In genomic region chr7:4479674-4480073, GRCm38 (mm10) we compare ENCODE assay signal across 8 mouse cellular contexts. TPM values are rescaled to one million over a fixed set of nuclear protein-coding genes. Genes with fewer than 3 reads are reported as not detected.
DNase-seq lines count a peak whose midpoint lies in the region; ATAC-seq and TF ChIP-seq lines count a peak whose summit lies in the region.

No protein-coding gene starts in this region.

- no peak overlapping the region for H3K4me3 ChIP-seq in hindbrain, embryonic 11.5 days (ENCODE audit: low read depth, low read length)
- no peak overlapping the region for H3K4me3 ChIP-seq in hindbrain, embryonic 12.5 days
- H3K4me3 ChIP-seq in ES-Bruce4 (ENCODE audit: low read depth, low read length) = no peak overlapping the region

- H3K9me3 ChIP-seq in hindbrain, embryonic 11.5 days (ENCODE audit: control insufficient read depth, low read length) = no peaks in the 10 kb centered on the region
- H3K9me3 ChIP-seq in hindbrain, embryonic 12.5 days (replicated peaks) = no peaks in the 10 kb centered on the region
- no peaks in the 10 kb centered on the region for H3K9me3 ChIP-seq in ES-Bruce4 (replicated peaks; ENCODE audit: control insufficient read depth, insufficient read depth, low read length, poor library complexity, severe bottlenecking)

- no peak for ATAC-seq in hindbrain, embryonic 11.5 days (ENCODE audit: low FRiP score)
- no peak for ATAC-seq in hindbrain, embryonic 12.5 days (ENCODE audit: low FRiP score)

- no peak overlapping the region for H3K4me2 ChIP-seq in hindbrain, embryonic 11.5 days (replicated peaks; ENCODE audit: low read depth, low read length)
- H3K4me2 ChIP-seq in hindbrain, embryonic 12.5 days (replicated peaks) = no peak overlapping the region

- peak; percentile 49 for DNase-seq in hindbrain, embryonic 11.5 days (ENCODE audit: low spot score)
- DNase-seq in embryo, embryonic 10 days (ENCODE audit: low spot score) = peak; percentile 64
- peak; percentile 74 for DNase-seq in induced T-regulatory cell, adult 2 months (ENCODE audit: low read depth)
- peak; percentile 49 for DNase-seq in lung, postnatal 14 days
- DNase-seq in testis, postnatal 10 days (ENCODE audit: low spot score) = peak; percentile 75
- DNase-seq in left cerebral cortex, adult 11 months (ENCODE audit: low spot score) = no peak

- WGBS in hindbrain, embryonic 11.5 days = 29% methylated on average over 6 of the region's 6 CpGs
- 40% methylated on average over 6 of the region's 6 CpGs for WGBS in hindbrain, embryonic 12.5 days

- peak; percentile 60 for TF ChIP-seq CTCF in ES-Bruce4 (IDR thresholded peaks at IDR 0.05; ENCODE audit: low read depth, low read length)

- H3K36me3 ChIP-seq in hindbrain, embryonic 11.5 days (ENCODE audit: control insufficient read depth, insufficient read depth, low read length) = peaks cover 22% of the 10 kb centered on the region
- peaks cover 41% of the 10 kb centered on the region for H3K36me3 ChIP-seq in hindbrain, embryonic 12.5 days
- no peaks in the 10 kb centered on the region for H3K36me3 ChIP-seq in ES-Bruce4 (ENCODE audit: control insufficient read depth, insufficient read depth, low read length, poor library complexity, severe bottlenecking)

- H3K9ac ChIP-seq in hindbrain, embryonic 11.5 days (ENCODE audit: low read depth, low read length) = no peak overlapping the region
- H3K9ac ChIP-seq in hindbrain, embryonic 12.5 days = no peak overlapping the region
- H3K9ac ChIP-seq in ES-Bruce4 (ENCODE audit: low read depth, poor library complexity, severe bottlenecking) = no peak overlapping the region

- no peak for TF ChIP-seq EP300 in ES-Bruce4 (IDR thresholded peaks at IDR 0.05; ENCODE audit: insufficient read depth, low read depth, low read length)

- TF ChIP-seq POLR2A in ES-Bruce4 (IDR thresholded peaks at IDR 0.05; ENCODE audit: insufficient read depth, low read length) = no peak

- no peak overlapping the region for H3K27ac ChIP-seq in hindbrain, embryonic 11.5 days (ENCODE audit: low read depth, low read length)
- no peak overlapping the region for H3K27ac ChIP-seq in hindbrain, embryonic 12.5 days
- H3K27ac ChIP-seq in ES-Bruce4 (ENCODE audit: insufficient read depth, low read length) = no peak overlapping the region

- peaks cover 8% of the 10 kb centered on the region; the same call in 1 of the 2 replicates for H3K4me1 ChIP-seq in hindbrain, embryonic 11.5 days (replicated peaks; ENCODE audit: control insufficient read depth, insufficient read depth, low read length)
- H3K4me1 ChIP-seq in hindbrain, embryonic 12.5 days = peaks cover 20% of the 10 kb centered on the region
- no peaks in the 10 kb centered on the region for H3K4me1 ChIP-seq in ES-Bruce4 (ENCODE audit: control insufficient read depth, insufficient read depth, low read length)

- peaks cover 2% of the 10 kb centered on the region; the same call in 1 of the 2 replicates for H3K27me3 ChIP-seq in hindbrain, embryonic 11.5 days (ENCODE audit: control insufficient read depth, insufficient read depth, low read length)
- peaks cover 25% of the 10 kb centered on the region for H3K27me3 ChIP-seq in hindbrain, embryonic 12.5 days
- H3K27me3 ChIP-seq in ES-Bruce4 (ENCODE audit: control insufficient read depth, insufficient read depth, low read length, poor library complexity, severe bottlenecking) = no peaks in the 10 kb centered on the region

RNA-seq across cellular contexts. Expression of gene Eps8l1, which starts 19.2 kb away (rescaled TPM):
- polyA plus RNA-seq in hindbrain, embryonic 11.5 days (2014; fragmentation: Nextera tagmentation; extraction: Ambion mirVana) = 4.6 and 4.9 TPM in 2 replicates
- polyA plus RNA-seq in hindbrain, embryonic 12.5 days (2016; fragmentation: Nextera tagmentation; extraction: Ambion mirVana) = 7.1 and 8.6 TPM in 2 replicates
- polyA plus RNA-seq in ES-Bruce4 (2011; ENCODE audit: insufficient read depth, insufficient read length, low read depth, missing spikeins) = 7.0 and 13.2 TPM in 2 replicates

RNA-seq across cellular contexts. Expression of gene Ppp1r12c, which starts 21.8 kb away (rescaled TPM):
- polyA plus RNA-seq in hindbrain, embryonic 11.5 days (2014; fragmentation: Nextera tagmentation; extraction: Ambion mirVana) = 38.8 and 44.0 TPM in 2 replicates
- polyA plus RNA-seq in hindbrain, embryonic 12.5 days (2016; fragmentation: Nextera tagmentation; extraction: Ambion mirVana) = 65.8 and 72.0 TPM in 2 replicates
- polyA plus RNA-seq in ES-Bruce4 (2011; ENCODE audit: insufficient read depth, insufficient read length, low read depth, missing spikeins) = 63.1 and 68.7 TPM in 2 replicates

RNA-seq across cellular contexts. Expression of gene Rdh13, which starts 34.2 kb away (rescaled TPM):
- 28.3 and 29.1 TPM in 2 replicates for polyA plus RNA-seq in hindbrain, embryonic 11.5 days (2014; fragmentation: Nextera tagmentation; extraction: Ambion mirVana)
- polyA plus RNA-seq in hindbrain, embryonic 12.5 days (2016; fragmentation: Nextera tagmentation; extraction: Ambion mirVana) = 29.2 and 30.1 TPM in 2 replicates
- polyA plus RNA-seq in ES-Bruce4 (2011; ENCODE audit: insufficient read depth, insufficient read length, low read depth, missing spikeins) = 17.7 and 18.1 TPM in 2 replicates

RNA-seq across cellular contexts. Expression of gene Tnnt1, which starts 36.5 kb away (rescaled TPM):
- 18.1 and 27.4 TPM in 2 replicates for polyA plus RNA-seq in hindbrain, embryonic 11.5 days (2014; fragmentation: Nextera tagmentation; extraction: Ambion mirVana)
- 19.2 and 72.4 TPM in 2 replicates for polyA plus RNA-seq in hindbrain, embryonic 12.5 days (2016; fragmentation: Nextera tagmentation; extraction: Ambion mirVana)
- 20.2 and 20.7 TPM in 2 replicates for polyA plus RNA-seq in ES-Bruce4 (2011; ENCODE audit: insufficient read depth, insufficient read length, low read depth, missing spikeins)

RNA-seq across cellular contexts. Expression of gene Tnni3, which starts 44.4 kb away (rescaled TPM):
- polyA plus RNA-seq in hindbrain, embryonic 11.5 days (2014; fragmentation: Nextera tagmentation; extraction: Ambion mirVana) = 1.8 and 2.5 TPM in 2 replicates
- polyA plus RNA-seq in hindbrain, embryonic 12.5 days (2016; fragmentation: Nextera tagmentation; extraction: Ambion mirVana) = 2.2 and 3.1 TPM in 2 replicates
- 10.0 and 11.5 TPM in 2 replicates for polyA plus RNA-seq in ES-Bruce4 (2011; ENCODE audit: insufficient read depth, insufficient read length, low read depth, missing spikeins)
